Mouse (Mus musculus): Measurements from ENCODE around the gene 2900026A02Rik.

DNA sequence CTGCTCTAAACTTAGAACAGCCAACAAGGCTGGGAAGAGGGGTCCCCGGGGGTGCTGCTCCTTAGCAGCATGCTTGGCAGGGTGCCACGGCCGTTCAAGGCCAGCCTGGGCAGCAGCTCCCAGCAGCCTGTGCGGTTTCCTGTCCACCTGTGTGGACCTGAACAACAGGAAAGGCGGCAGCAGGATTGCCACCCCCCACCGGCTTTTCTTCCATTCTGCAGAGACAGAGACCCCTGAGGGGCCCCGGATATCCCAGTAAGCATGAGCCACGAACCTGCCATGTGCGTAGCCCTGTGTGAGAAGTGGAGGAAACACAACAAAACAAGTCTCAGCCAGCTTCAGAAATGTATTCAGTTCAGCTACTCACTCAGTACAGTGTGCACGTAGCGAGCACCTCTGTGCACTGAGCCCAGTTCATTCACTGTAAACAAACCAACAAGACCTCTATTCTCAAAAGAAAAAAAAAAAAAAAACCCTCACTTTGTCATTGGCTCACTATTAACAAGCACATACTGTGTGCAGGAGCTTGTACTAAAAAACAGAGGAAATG is 69.4 kb downstream of the 2900026A02Rik start:
- no peak for TF ChIP-seq ZC3H11A (IDR thresholded peaks at IDR 0.05; ENCODE audit: low read depth, low read length)
- TF ChIP-seq RAD21 (IDR thresholded peaks at IDR 0.05; ENCODE audit: low read depth, low read length): no peak
- no peak for TF ChIP-seq POLR2A (IDR thresholded peaks at IDR 0.05; ENCODE audit: control insufficient read depth in 1 of 2, insufficient read depth in 1 of 2, low read depth in 1 of 2, low read length in 2 of 2, poor library complexity in 1 of 2)
- TF ChIP-seq TCF12 (IDR thresholded peaks at IDR 0.05; ENCODE audit: low read depth, low read length): no peak
- no peak for TF ChIP-seq EP300 (IDR thresholded peaks at IDR 0.05; ENCODE audit: low read depth in 1 of 2, low read length in 2 of 2)
- no peak for TF ChIP-seq ZKSCAN1 (IDR thresholded peaks at IDR 0.05; ENCODE audit: low read depth, low read length)
- no peak for TF ChIP-seq POLR2AphosphoS2 (IDR thresholded peaks at IDR 0.05; ENCODE audit: low read length)
- TF ChIP-seq NELFE (IDR thresholded peaks at IDR 0.05; ENCODE audit: low read depth, low read length): no peak
- TF ChIP-seq E2F4 (IDR thresholded peaks at IDR 0.05; ENCODE audit: borderline replicate concordance, low read depth, low read length): no peak
- no peak for TF ChIP-seq ZMIZ1 (IDR thresholded peaks at IDR 0.05; ENCODE audit: low read depth, low read length)
